Mouse (Mus musculus) CH12.LX (cell line): Measurements from ENCODE around the gene Tmem53.

Source experiments
- CTCF ChIP-seq, 2 experiments: IDR thresholded peaks in 1 of 2; conservative IDR thresholded peaks in 1 of 2; 2 replicates each; pipeline ENCODE4 v1.5.1; 2011 to 2012; ENCODE audit warnings: low read depth in 2 of 2, low read length in 2 of 2, improper control_type of control experiment in 1 of 2, inconsistent platforms in 1 of 2, mild to moderate bottlenecking in 1 of 2, moderate library complexity in 1 of 2
- E2F4 ChIP-seq: IDR thresholded peaks from 2 replicates; pipeline ENCODE4 v1.6.1; 2011; ENCODE audit warnings: low read depth, low read length, improper control_type of control experiment; ENCODE audit not compliant: insufficient replicate concordance
- KAT2A ChIP-seq: IDR thresholded peaks from 2 replicates; pipeline ENCODE4 v1.6.1; 2012; ENCODE audit warnings: low read length, improper control_type of control experiment, inconsistent platforms; ENCODE audit not compliant: insufficient replicate concordance
- NELFE ChIP-seq: IDR thresholded peaks from 2 replicates; pipeline ENCODE4 v1.6.1; 2011; ENCODE audit warnings: low read depth, low read length, improper control_type of control experiment
- POLR2A ChIP-seq: IDR thresholded peaks from 2 replicates; pipeline ENCODE4 v1.6.1; 2011; ENCODE audit warnings: low read depth, mild to moderate bottlenecking, improper control_type of control experiment, low read length
- POLR2AphosphoS2 ChIP-seq: IDR thresholded peaks from 2 replicates; pipeline ENCODE4 v1.6.1; 2011; ENCODE audit warnings: low read depth, low read length, improper control_type of control experiment
- RCOR1 ChIP-seq: conservative IDR thresholded peaks from 2 replicates; pipeline ENCODE4 v1.6.1; 2012; ENCODE audit warnings: low read depth, mild to moderate bottlenecking, inconsistent platforms, low read length, improper control_type of control experiment
- SMC3 ChIP-seq: IDR thresholded peaks from 2 replicates; pipeline ENCODE4 v1.6.1; 2011; ENCODE audit warnings: low read depth, low read length, improper control_type of control experiment
- ZC3H11A ChIP-seq: IDR thresholded peaks from 2 replicates; pipeline ENCODE4 v1.6.1; 2012; ENCODE audit warnings: low read depth, mild to moderate bottlenecking, inconsistent platforms, low read length, improper control_type of control experiment
- ZNF384 ChIP-seq: IDR thresholded peaks from 2 replicates; pipeline ENCODE4 v1.6.1; 2012; ENCODE audit warnings: low read depth, low read length, improper control_type of control experiment, inconsistent platforms

DNA sequence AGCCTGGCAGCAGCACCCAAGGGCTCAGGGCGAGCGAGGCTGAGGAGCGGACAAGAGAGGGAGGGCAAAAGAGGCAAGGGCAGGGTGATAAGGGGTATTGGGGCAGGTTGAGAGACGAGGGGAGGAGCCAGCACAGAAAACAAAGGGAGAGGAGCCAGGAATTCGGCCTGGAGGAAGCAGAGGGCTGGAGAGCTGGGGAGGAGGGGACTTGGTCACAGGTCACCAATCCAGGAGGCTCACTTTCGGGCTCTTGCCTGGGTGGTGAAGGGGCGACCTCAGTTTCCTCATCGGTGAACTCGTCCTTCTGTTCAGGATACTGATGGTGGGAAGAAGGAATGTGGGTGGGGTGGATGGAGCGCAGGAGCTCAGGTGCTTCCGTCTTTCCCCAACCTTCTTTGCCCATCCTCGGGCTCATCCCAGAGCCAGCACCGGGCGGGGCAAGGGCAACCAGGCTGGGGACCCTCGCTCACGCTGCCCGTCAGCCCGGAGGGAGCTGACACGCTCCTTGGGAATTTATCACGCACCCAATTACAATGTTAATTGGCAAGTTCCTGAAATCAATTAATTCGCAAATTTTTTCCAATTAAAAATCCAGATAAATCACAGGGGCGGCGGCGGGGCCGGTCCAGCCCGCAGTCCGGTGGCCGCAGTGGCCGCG lies 52.0 kb downstream of the Tmem53 start:
- TF ChIP-seq CTCF (conservative IDR thresholded peaks at IDR 0.05 in 1 of 2, IDR thresholded peaks at IDR 0.05 in 1 of 2; ENCODE audit: low read depth in 2 of 2, low read length in 2 of 2) (no peak), POLR2AphosphoS2 (no peak), E2F4 (no peak), RCOR1 (no peak), KAT2A (no peak), NELFE (no peak), POLR2A (no peak), ZC3H11A (no peak), SMC3 (no peak), ZNF384 (no peak)
